Mouse (Mus musculus) hindbrain, postnatal 0 days (tissue): ENCODE data around the gene Ncdn. TPM values are rescaled to one million over a fixed set of nuclear protein-coding genes. Genes with fewer than 3 reads are reported as not detected.

Source experiments
- ATAC-seq: fragments of 200-750 bp; cut with Nextera tagmentation; 2 replicates; pipeline ENCODE4 v1.8.0; 2017; ENCODE audit warnings: mild to moderate bottlenecking, moderate TSS enrichment, moderate library complexity
- DNase-seq: peaks from one replicate; pipeline ENCODE4 v3.0.0-alpha.2; 2015; ENCODE audit warnings: low spot score
- H3K27ac ChIP-seq: fragments of 300-500 bp; sonication (generic); 2 replicates; pipeline ENCODE4 v1.5.1; 2014; ENCODE audit warnings: mild to moderate bottlenecking
- H3K27me3 ChIP-seq: fragments of 300-500 bp; sonication (generic); 2 replicates; pipeline ENCODE4 v1.6.1; 2014; ENCODE audit warnings: low read length, mixed read lengths; ENCODE audit not compliant: insufficient read depth
- H3K36me3 ChIP-seq: fragments of 300-500 bp; sonication (generic); 2 replicates; pipeline ENCODE4 v1.6.1; 2014; ENCODE audit warnings: low read length, mixed read lengths; ENCODE audit not compliant: insufficient read depth
- H3K4me1 ChIP-seq: fragments of 300-500 bp; sonication (generic); 2 replicates; pipeline ENCODE4 v1.6.1; 2014; ENCODE audit warnings: antibody characterized with exemption, low read length, mixed read lengths; ENCODE audit not compliant: insufficient read depth
- H3K4me2 ChIP-seq: fragments of 300-500 bp; sonication (generic); 2 replicates; pipeline ENCODE4 v1.6.1; 2014; ENCODE audit warnings: low read depth, mild to moderate bottlenecking, low read length, moderate library complexity, mixed read lengths
- H3K4me3 ChIP-seq: fragments of 300-500 bp; sonication (generic); 2 replicates; pipeline ENCODE4 v1.5.1; 2014; ENCODE audit warnings: low read length
- H3K9ac ChIP-seq: fragments of 300-500 bp; sonication (generic); replicated peaks from 2 replicates; pipeline ENCODE4 v1.6.1; 2014; ENCODE audit warnings: mild to moderate bottlenecking, low read length, moderate library complexity, mixed read lengths
- H3K9me3 ChIP-seq: fragments of 300-500 bp; sonication (generic); 2 replicates; pipeline ENCODE4 v1.6.1; 2016; ENCODE audit warnings: low read length, mixed read lengths
- CTCF ChIP-seq: IDR thresholded peaks from 2 replicates; pipeline ENCODE4 v1.5.1; 2016; ENCODE audit warnings: antibody characterized with exemption, control low read depth, low read depth
- WGBS: fragments of 180-500 bp; shearing (Covaris S2); extraction: QIAGEN DNeasy Blood & Tissue Kit; methylation state at CpG from one replicate; pipeline ENCODE4 v1.1.7; 2014; 5-methylcytosine and 5-hydroxymethylcytosine counted together
- polyA plus RNA-seq: library from polyadenylated mRNA; unstranded; fragments of >200 nt; fragmentation: Nextera tagmentation; extraction: Ambion mirVana; gene quantifications from 2 replicates; pipeline ENCODE4 v1.2.1, GENCODE M21; 2015
- total RNA-seq: library from RNA; depleted of rRNA; stranded (reverse); fragments of >200 nt; gene quantifications from 2 replicates; pipeline ENCODE4 v1.2.3, GENCODE M21; 2014

The Ncdn gene
- total and polyA plus RNA-seq, 2 experiments from 2014 or later: 158 to 389 TPM

- Histone ChIP-seq H3K9me3 (no peaks in the 10 kb centered on the region), H3K27me3 (no peaks in the 10 kb centered on the region), H3K36me3 (no peaks in the 10 kb centered on the region), H3K4me3 (no peak overlapping the region), H3K9ac (no peak overlapping the region), H3K27ac (0 out of 2 replicates have a peak overlapping the region, but pooled peaks have one; percentile 33), H3K4me2 (peak overlapping the region; percentile 33), H3K4me1 (peaks cover 3% of the 10 kb centered on the region; the same call in 1 of the 2 replicates)
- peak; percentile 23 for DNase-seq
- no peak for TF ChIP-seq CTCF
- ATAC-seq: no peak
- WGBS: 34% methylated on average over 12 of the region's 12 CpGs
Observed at GRCm38 (mm10) chr4:126779826-126780775, 26.9 kb upstream of the Ncdn start.

GRCm38 (mm10) chr4:126779148-126779581, 25.9 kb upstream of the Ncdn start:
- DNase-seq (peak; percentile 24), ATAC-seq (peak; percentile 55; the same call in 1 of the 2 replicates)

GRCm38 (mm10) chr4:126775182-126775581, 21.9 kb upstream of the Ncdn start:
- no peaks in the 10 kb centered on the region for H3K27me3 ChIP-seq
- DNase-seq: no peak
- no peak for ATAC-seq
- H3K4me3 ChIP-seq: no peak overlapping the region
- H3K4me2 ChIP-seq: no peak overlapping the region
- no peaks in the 10 kb centered on the region for H3K9me3 ChIP-seq
- 91% methylated on average over 1 of the region's 1 CpGs for WGBS
- TF ChIP-seq CTCF: no peak
- no peaks in the 10 kb centered on the region for H3K36me3 ChIP-seq
- peaks cover 3% of the 10 kb centered on the region; the same call in 1 of the 2 replicates for H3K4me1 ChIP-seq
- no peak overlapping the region for H3K9ac ChIP-seq
- H3K27ac ChIP-seq: no peak overlapping the region

More at GRCm38 (mm10) chr4:126779148-126779581, 25.9 kb upstream of the Ncdn start:
- Histone ChIP-seq H3K4me1 (peaks cover 3% of the 10 kb centered on the region; the same call in 1 of the 2 replicates), H3K4me2 (peak overlapping the region; percentile 33), H3K36me3 (no peaks in the 10 kb centered on the region), H3K4me3 (0 out of 2 replicates have a peak overlapping the region, but pooled peaks have one; percentile 2), H3K27ac (peak overlapping the region; percentile 12; the same call in 1 of the 2 replicates), H3K9ac (no peak overlapping the region), H3K27me3 (no peaks in the 10 kb centered on the region), H3K9me3 (no peaks in the 10 kb centered on the region)
- WGBS: 29% methylated on average over 8 of the region's 8 CpGs
- TF ChIP-seq CTCF: no peak

DNA sequence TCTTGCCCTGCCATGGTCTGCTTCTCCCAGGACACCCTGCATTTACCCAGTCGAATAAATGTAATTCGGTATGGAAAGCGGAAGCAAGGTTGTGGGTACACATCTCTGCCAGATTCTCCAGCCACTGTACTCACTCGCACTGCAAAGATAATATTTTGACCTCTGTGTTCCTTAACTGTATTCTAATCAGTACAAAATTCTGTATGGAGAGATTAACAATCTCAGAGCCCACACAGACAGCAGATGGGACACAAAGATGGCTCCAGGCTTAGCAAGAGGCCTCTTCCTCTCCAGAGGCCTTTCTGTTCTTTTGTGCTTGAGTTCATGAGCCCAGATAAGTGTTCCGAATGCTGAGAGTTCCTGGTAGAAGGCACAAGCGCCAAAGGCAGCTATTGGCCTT, 20.6 kb upstream of the Ncdn start:
- H3K4me2 ChIP-seq: no peak overlapping the region
- no peak overlapping the region for H3K4me3 ChIP-seq
- no peaks in the 10 kb centered on the region for H3K9me3 ChIP-seq
- TF ChIP-seq CTCF: no peak
- no peaks in the 10 kb centered on the region for H3K27me3 ChIP-seq
- no peaks in the 10 kb centered on the region for H3K36me3 ChIP-seq
- no peak for ATAC-seq
- no peak for DNase-seq
- H3K9ac ChIP-seq: no peak overlapping the region
- H3K27ac ChIP-seq: no peak overlapping the region
- WGBS: 95% methylated on average over 6 of the region's 6 CpGs
- peaks cover 1% of the 10 kb centered on the region; the same call in 1 of the 2 replicates for H3K4me1 ChIP-seq

GRCm38 (mm10) chr4:126770831-126771230, 17.6 kb upstream of the Ncdn start:
- H3K27ac ChIP-seq: no peak overlapping the region
- no peak overlapping the region for H3K4me3 ChIP-seq
- ATAC-seq (no peak), DNase-seq (no peak)
- H3K36me3 ChIP-seq: no peaks in the 10 kb centered on the region
- no peak overlapping the region for H3K4me2 ChIP-seq
- TF ChIP-seq CTCF: no peak
- no peaks in the 10 kb centered on the region for H3K4me1 ChIP-seq
- 87% methylated on average over 4 of the region's 4 CpGs for WGBS
- no peak overlapping the region for H3K9ac ChIP-seq
- H3K27me3 ChIP-seq: no peaks in the 10 kb centered on the region
- no peaks in the 10 kb centered on the region for H3K9me3 ChIP-seq

DNA sequence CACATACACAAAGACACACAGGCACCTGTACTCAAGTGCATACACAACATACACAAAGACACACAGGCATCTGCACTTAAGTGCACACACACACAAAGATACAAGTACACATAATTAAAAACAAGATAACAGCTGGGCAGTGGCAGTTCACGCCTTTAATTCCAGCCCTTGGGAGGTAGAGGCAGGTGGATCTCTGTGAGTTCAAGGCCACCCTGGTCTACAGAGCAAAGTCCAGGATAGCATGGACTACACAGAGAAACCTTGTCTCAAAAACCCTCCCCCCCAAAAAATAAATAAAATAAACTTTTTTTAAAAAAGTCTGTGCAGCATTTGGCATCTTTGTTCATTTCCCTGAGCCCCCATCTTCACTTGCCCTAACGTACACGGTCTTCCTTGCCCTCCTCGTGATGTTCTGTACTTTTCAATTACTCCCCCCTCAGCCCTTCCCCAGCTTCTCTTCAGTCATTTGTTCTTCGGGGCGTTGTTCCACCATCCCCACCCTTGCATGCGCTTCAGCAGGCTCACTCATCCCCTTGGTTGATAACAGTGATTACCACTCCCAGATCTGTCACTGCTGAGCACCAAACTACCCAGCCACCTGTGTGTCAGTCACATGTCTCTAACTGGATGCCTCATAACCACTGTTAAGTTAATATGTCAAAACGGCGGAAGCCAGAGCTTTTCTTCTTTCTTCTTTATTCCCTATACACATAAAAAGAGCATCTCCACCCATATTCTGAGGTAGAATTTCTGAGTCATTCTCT, 16.7 kb upstream of the Ncdn start:
- no peak for ATAC-seq
- H3K4me2 ChIP-seq: no peak overlapping the region
- H3K9me3 ChIP-seq: no peaks in the 10 kb centered on the region
- no peak overlapping the region for H3K9ac ChIP-seq
- no peak overlapping the region for H3K4me3 ChIP-seq
- 93% methylated on average over 9 of the region's 9 CpGs for WGBS
- no peak overlapping the region for H3K27ac ChIP-seq
- no peak for DNase-seq
- no peaks in the 10 kb centered on the region for H3K4me1 ChIP-seq
- H3K27me3 ChIP-seq: no peaks in the 10 kb centered on the region
- no peaks in the 10 kb centered on the region for H3K36me3 ChIP-seq
- TF ChIP-seq CTCF: no peak
